Mouse (Mus musculus): ENCODE data around the gene Sarm1. TPM values are rescaled to one million over a fixed set of nuclear protein-coding genes. Genes with fewer than 3 reads are reported as not detected.

Sarm1 gene
- polyA plus RNA-seq, 1 experiment from 2014 or later, result 0.12 TPM

GRCm38 (mm10) chr11:78455308-78455707 is 42.2 kb downstream of the Sarm1 start:
- Histone ChIP-seq H3K9ac (ENCODE audit: low read length) (no peak overlapping the region), H3K4me3 (ENCODE audit: low read length) (no peak overlapping the region), H3K9me3 (replicated peaks; ENCODE audit: control insufficient read depth, low read length) (no peaks in the 10 kb centered on the region), H3K4me2 (ENCODE audit: low read depth, low read length) (no peak overlapping the region), H3K27ac (ENCODE audit: low read length) (no peak overlapping the region), H3K27me3 (ENCODE audit: control insufficient read depth, insufficient read depth, low read length) (0 out of 2 replicates have a peak, but pooled peaks cover 2% of the 10 kb centered on the region), H3K4me1 (ENCODE audit: control insufficient read depth, insufficient read depth, low read length) (no peaks in the 10 kb centered on the region), H3K36me3 (ENCODE audit: control insufficient read depth, insufficient read depth) (no peaks in the 10 kb centered on the region)
- ATAC-seq (replicated peaks; ENCODE audit: extremely low read depth, insufficient read depth, low FRiP score), result no peak
- WGBS, result 24% methylated on average over 5 of the region's 5 CpGs

GRCm38 (mm10) chr11:78454276-78454675 is 43.3 kb downstream of the Sarm1 start:
- Histone ChIP-seq H3K4me3 (ENCODE audit: low read length) (no peak overlapping the region), H3K9me3 (replicated peaks; ENCODE audit: control insufficient read depth, low read length) (no peaks in the 10 kb centered on the region), H3K4me1 (ENCODE audit: control insufficient read depth, insufficient read depth, low read length) (no peaks in the 10 kb centered on the region), H3K27me3 (ENCODE audit: control insufficient read depth, insufficient read depth, low read length) (0 out of 2 replicates have a peak, but pooled peaks cover 2% of the 10 kb centered on the region), H3K4me2 (ENCODE audit: low read depth, low read length) (no peak overlapping the region), H3K9ac (ENCODE audit: low read length) (no peak overlapping the region), H3K36me3 (ENCODE audit: control insufficient read depth, insufficient read depth) (no peaks in the 10 kb centered on the region), H3K27ac (ENCODE audit: low read length) (no peak overlapping the region)
- no peak for ATAC-seq (replicated peaks; ENCODE audit: extremely low read depth, insufficient read depth, low FRiP score)
- WGBS, result 65% methylated on average over 7 of the region's 7 CpGs

- Histone ChIP-seq H3K36me3 (ENCODE audit: control insufficient read depth, insufficient read depth) (no peaks in the 10 kb centered on the region), H3K27me3 (ENCODE audit: control insufficient read depth, insufficient read depth, low read length) (0 out of 2 replicates have a peak, but pooled peaks cover 2% of the 10 kb centered on the region), H3K4me1 (ENCODE audit: control insufficient read depth, insufficient read depth, low read length) (no peaks in the 10 kb centered on the region), H3K4me3 (ENCODE audit: low read length) (no peak overlapping the region), H3K9ac (ENCODE audit: low read length) (no peak overlapping the region), H3K4me2 (ENCODE audit: low read depth, low read length) (no peak overlapping the region), H3K27ac (ENCODE audit: low read length) (no peak overlapping the region), H3K9me3 (replicated peaks; ENCODE audit: control insufficient read depth, low read length) (no peaks in the 10 kb centered on the region)
- WGBS, result 14% methylated on average over 4 of the region's 4 CpGs
- no peak for ATAC-seq (replicated peaks; ENCODE audit: extremely low read depth, insufficient read depth, low FRiP score)
Observed at GRCm38 (mm10) chr11:78453675-78454074, 43.9 kb downstream of the Sarm1 start.

GRCm38 (mm10) chr11:78450337-78450736 is 47.2 kb downstream of the Sarm1 start:
- no peak for ATAC-seq (replicated peaks; ENCODE audit: extremely low read depth, insufficient read depth, low FRiP score)
- Histone ChIP-seq H3K27me3 (ENCODE audit: control insufficient read depth, insufficient read depth, low read length) (no peaks in the 10 kb centered on the region), H3K4me2 (ENCODE audit: low read depth, low read length) (no peak overlapping the region), H3K9ac (ENCODE audit: low read length) (no peak overlapping the region), H3K9me3 (replicated peaks; ENCODE audit: control insufficient read depth, low read length) (no peaks in the 10 kb centered on the region), H3K4me1 (ENCODE audit: control insufficient read depth, insufficient read depth, low read length) (no peaks in the 10 kb centered on the region), H3K4me3 (ENCODE audit: low read length) (no peak overlapping the region), H3K36me3 (ENCODE audit: control insufficient read depth, insufficient read depth) (no peaks in the 10 kb centered on the region), H3K27ac (ENCODE audit: low read length) (no peak overlapping the region)
- WGBS, result 29% methylated on average over 2 of the region's 2 CpGs

- Histone ChIP-seq H3K27ac (ENCODE audit: low read length) (no peak overlapping the region), H3K9me3 (replicated peaks; ENCODE audit: control insufficient read depth, low read length) (no peaks in the 10 kb centered on the region), H3K36me3 (ENCODE audit: control insufficient read depth, insufficient read depth) (no peaks in the 10 kb centered on the region), H3K4me2 (ENCODE audit: low read depth, low read length) (no peak overlapping the region), H3K9ac (ENCODE audit: low read length) (no peak overlapping the region), H3K4me3 (ENCODE audit: low read length) (no peak overlapping the region), H3K27me3 (ENCODE audit: control insufficient read depth, insufficient read depth, low read length) (no peaks in the 10 kb centered on the region), H3K4me1 (ENCODE audit: control insufficient read depth, insufficient read depth, low read length) (no peaks in the 10 kb centered on the region)
- no peak for ATAC-seq (replicated peaks; ENCODE audit: extremely low read depth, insufficient read depth, low FRiP score)
- WGBS, result 87% methylated on average over 1 of the region's 1 CpGs
Observed at GRCm38 (mm10) chr11:78448242-78448641, 49.3 kb downstream of the Sarm1 start.

- no peaks in the 10 kb centered on the region for H3K27me3 ChIP-seq (ENCODE audit: control insufficient read depth, insufficient read depth, low read length)
- H3K9ac ChIP-seq (ENCODE audit: low read length), result no peak overlapping the region
- ATAC-seq (replicated peaks; ENCODE audit: extremely low read depth, insufficient read depth, low FRiP score), result no peak
- no peak overlapping the region for H3K4me3 ChIP-seq (ENCODE audit: low read length)
- H3K4me1 ChIP-seq (ENCODE audit: control insufficient read depth, insufficient read depth, low read length), result no peaks in the 10 kb centered on the region
- H3K9me3 ChIP-seq (replicated peaks; ENCODE audit: control insufficient read depth, low read length), result no peaks in the 10 kb centered on the region
- no peaks in the 10 kb centered on the region for H3K36me3 ChIP-seq (ENCODE audit: control insufficient read depth, insufficient read depth)
- 66% methylated on average over 3 of the region's 3 CpGs for WGBS
- no peak overlapping the region for H3K4me2 ChIP-seq (ENCODE audit: low read depth, low read length)
- H3K27ac ChIP-seq (ENCODE audit: low read length), result no peak overlapping the region
Observed at GRCm38 (mm10) chr11:78447168-78447567, 50.4 kb downstream of the Sarm1 start.

GRCm38 (mm10) chr11:78443115-78443514 is 54.4 kb downstream of the Sarm1 start:
- Histone ChIP-seq H3K4me1 (ENCODE audit: control insufficient read depth, insufficient read depth, low read length) (no peaks in the 10 kb centered on the region), H3K9me3 (replicated peaks; ENCODE audit: control insufficient read depth, low read length) (no peaks in the 10 kb centered on the region), H3K36me3 (ENCODE audit: control insufficient read depth, insufficient read depth) (no peaks in the 10 kb centered on the region), H3K4me2 (ENCODE audit: low read depth, low read length) (no peak overlapping the region), H3K4me3 (ENCODE audit: low read length) (no peak overlapping the region), H3K27me3 (ENCODE audit: control insufficient read depth, insufficient read depth, low read length) (no peaks in the 10 kb centered on the region), H3K9ac (ENCODE audit: low read length) (no peak overlapping the region), H3K27ac (ENCODE audit: low read length) (no peak overlapping the region)
- no peak for ATAC-seq (replicated peaks; ENCODE audit: extremely low read depth, insufficient read depth, low FRiP score)
- WGBS, result 73% methylated on average over 5 of the region's 5 CpGs

GRCm38 (mm10) chr11:78438399-78438930 is 59.1 kb downstream of the Sarm1 start:
- 45% methylated on average over 3 of the region's 3 CpGs for WGBS
- no peak for ATAC-seq (replicated peaks; ENCODE audit: extremely low read depth, insufficient read depth, low FRiP score)
- H3K4me1 ChIP-seq (ENCODE audit: control insufficient read depth, insufficient read depth, low read length), result no peaks in the 10 kb centered on the region
- H3K27me3 ChIP-seq (ENCODE audit: control insufficient read depth, insufficient read depth, low read length), result no peaks in the 10 kb centered on the region
- H3K27ac ChIP-seq (ENCODE audit: low read length), result no peak overlapping the region
- H3K4me2 ChIP-seq (ENCODE audit: low read depth, low read length), result no peak overlapping the region
- H3K4me3 ChIP-seq (ENCODE audit: low read length), result no peak overlapping the region
- no peak overlapping the region for H3K9ac ChIP-seq (ENCODE audit: low read length)
- H3K36me3 ChIP-seq (ENCODE audit: control insufficient read depth, insufficient read depth), result no peaks in the 10 kb centered on the region
- no peaks in the 10 kb centered on the region for H3K9me3 ChIP-seq (replicated peaks; ENCODE audit: control insufficient read depth, low read length)

GRCm38 (mm10) chr11:78437182-78437581 is 60.4 kb downstream of the Sarm1 start:
- ATAC-seq (replicated peaks; ENCODE audit: extremely low read depth, insufficient read depth, low FRiP score), result no peak
- no peak overlapping the region for H3K9ac ChIP-seq (ENCODE audit: low read length)
- H3K27me3 ChIP-seq (ENCODE audit: control insufficient read depth, insufficient read depth, low read length), result no peaks in the 10 kb centered on the region
- no peak overlapping the region for H3K4me3 ChIP-seq (ENCODE audit: low read length)
- no peaks in the 10 kb centered on the region for H3K9me3 ChIP-seq (replicated peaks; ENCODE audit: control insufficient read depth, low read length)
- 84% methylated on average over 7 of the region's 7 CpGs for WGBS
- no peak overlapping the region for H3K4me2 ChIP-seq (ENCODE audit: low read depth, low read length)
- no peaks in the 10 kb centered on the region for H3K36me3 ChIP-seq (ENCODE audit: control insufficient read depth, insufficient read depth)
- no peaks in the 10 kb centered on the region for H3K4me1 ChIP-seq (ENCODE audit: control insufficient read depth, insufficient read depth, low read length)
- no peak overlapping the region for H3K27ac ChIP-seq (ENCODE audit: low read length)

Data from heart, embryonic 16.5 days (tissue).